ENCODE assay signal across 9 mouse cellular contexts in genomic region chr16:93609796-93610195, GRCm38 (mm10). TPM values are rescaled to one million over a fixed set of nuclear protein-coding genes. Genes with fewer than 3 reads are reported as not detected.
"Had no signal": no experiment of that assay in that cellular context is flagged by ENCODE, and none has a peak within 500 bp of the region (broad histone marks: within the 10 kb centered on the region; RNA-seq: fewer than 3 reads in every experiment).

No protein-coding gene starts in this region.

- DNase-seq: kidney, adult 18-20 months; kidney, postnatal 14 days; layer of hippocampus, adult 9-11 months; lung, adult 2 months; lung, postnatal 36 days; thymus, adult 18-20 months; thymus, postnatal 14 days had no signal

RNA-seq across cellular contexts. Expression of gene Gm5678, which starts 18.1 kb away (rescaled TPM):
- total RNA-seq: megakaryocyte progenitor cell, adult 5-6 weeks; midbrain, postnatal 0 days had no signal
